Mouse (Mus musculus) G1E (cell line): Measurements from ENCODE around the gene Inpp5a.

Experiments used
- CTCF ChIP-seq: IDR thresholded peaks from 2 replicates; pipeline ENCODE4 v1.5.1; 2012; ENCODE audit warnings: low read depth, low read length, inconsistent platforms, mixed read lengths
- GATA1 ChIP-seq: IDR thresholded peaks from 2 replicates; pipeline ENCODE4 v1.6.1; 2012; ENCODE audit warnings: borderline replicate concordance, low read length, inconsistent platforms, mixed read lengths

DNA sequence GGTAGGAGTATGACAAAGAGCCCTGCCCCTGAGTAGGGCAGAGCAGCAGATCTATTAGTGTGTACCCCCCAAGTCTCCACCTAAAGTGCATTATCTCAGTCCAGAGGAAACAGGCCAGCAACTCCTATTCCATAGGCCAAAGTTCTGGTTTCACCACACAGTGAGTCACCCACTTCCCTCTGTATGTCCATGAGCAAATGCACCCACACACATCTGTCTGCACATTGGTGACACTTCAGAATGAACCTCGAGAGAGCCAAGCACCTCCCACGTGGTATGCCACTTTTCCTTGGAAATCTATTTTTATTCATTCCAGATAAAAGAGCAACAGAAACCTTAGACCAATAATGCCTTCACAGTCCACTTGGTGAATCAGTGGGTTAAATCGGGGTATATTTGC is 38.3 kb upstream of the Inpp5a start:
- TF ChIP-seq CTCF: no peak
- TF ChIP-seq GATA1: no peak
